Mouse (Mus musculus): ENCODE measurements around the gene Slco1a6.
"Not testable (repeated sequence)": the region's sequence is repeated elsewhere in the genome, so short reads cannot be mapped to it uniquely, and the experiment has no call there.

The Slco1a6 gene

DNA sequence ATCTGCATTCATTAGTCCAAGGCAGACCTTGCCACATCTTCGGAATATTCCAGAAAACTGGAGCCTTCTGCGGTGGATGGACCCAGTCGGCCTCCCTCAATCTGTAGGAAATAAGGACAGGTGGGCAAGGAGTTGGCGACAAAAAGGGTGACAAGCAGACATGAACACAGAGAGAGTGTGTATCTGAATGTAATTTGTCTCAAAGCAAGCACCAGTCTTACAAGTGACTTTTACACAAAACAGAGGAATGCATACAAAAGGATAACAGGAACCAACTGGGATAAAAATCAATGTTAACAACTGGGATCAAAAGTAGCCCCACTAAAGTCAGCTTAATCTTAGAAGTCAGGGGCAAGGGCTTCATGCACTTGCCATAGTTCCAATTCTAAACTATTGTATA, at the start of gene Slco1a6:
TSS of gene Slco1a6 (minus strand) at position 101 of the 400 bp plus-strand sequence.
- DNase-seq, result no peak

GRCm38 (mm10) chr6:142250738-142251307, 42.5 kb upstream of the Slco1a6 start:
- not testable (repeated sequence) for DNase-seq

DNA sequence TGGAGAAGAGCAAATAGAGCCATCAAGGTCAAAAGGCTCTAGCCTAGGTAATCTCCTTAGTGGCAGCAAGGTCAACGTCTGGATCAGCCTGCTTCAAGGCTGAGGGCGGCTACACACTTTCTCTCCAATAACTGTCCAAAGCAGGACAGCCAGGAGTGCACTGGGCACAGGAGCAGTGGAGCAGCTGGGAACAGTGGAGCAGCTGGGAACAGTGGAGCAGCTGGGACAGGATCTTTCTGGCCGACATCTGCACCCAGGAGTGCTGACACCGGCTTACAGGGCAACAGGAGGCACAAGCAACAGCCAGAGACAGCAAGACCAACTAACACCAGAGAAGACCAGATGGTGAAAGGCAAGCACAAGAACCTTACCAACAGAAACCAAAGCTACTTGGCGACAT, 36.7 kb upstream of the Slco1a6 start:
- no peak for DNase-seq

GRCm38 (mm10) chr6:142239468-142239867, 31.1 kb upstream of the Slco1a6 start:
- DNase-seq, result no peak

GRCm38 (mm10) chr6:142220138-142220537, 11.8 kb upstream of the Slco1a6 start:
- no peak for DNase-seq

DNA sequence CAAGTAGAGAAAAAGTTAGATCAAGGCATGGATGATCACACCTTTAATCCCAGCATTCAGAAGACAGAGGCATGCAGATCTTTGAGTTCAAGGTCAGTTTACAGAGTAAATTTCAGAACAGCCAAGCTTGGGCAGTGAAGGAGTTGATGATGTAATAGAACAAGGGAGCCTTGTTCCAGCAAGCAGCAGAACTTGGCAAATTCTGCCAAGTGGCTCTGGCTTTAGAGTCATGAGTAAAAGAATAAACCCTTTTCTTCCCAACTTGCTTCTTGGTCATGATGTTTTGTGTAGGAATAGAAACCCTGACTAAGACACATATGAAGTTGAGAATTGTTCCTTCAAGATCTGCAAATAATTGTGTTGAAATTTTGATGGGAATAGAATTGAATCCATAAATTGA, 3.5 kb upstream of the Slco1a6 start:
- no peak for DNase-seq

GRCm38 (mm10) chr6:142209749-142210148, 1.4 kb upstream of the Slco1a6 start:
- DNase-seq, result no peak

DNA sequence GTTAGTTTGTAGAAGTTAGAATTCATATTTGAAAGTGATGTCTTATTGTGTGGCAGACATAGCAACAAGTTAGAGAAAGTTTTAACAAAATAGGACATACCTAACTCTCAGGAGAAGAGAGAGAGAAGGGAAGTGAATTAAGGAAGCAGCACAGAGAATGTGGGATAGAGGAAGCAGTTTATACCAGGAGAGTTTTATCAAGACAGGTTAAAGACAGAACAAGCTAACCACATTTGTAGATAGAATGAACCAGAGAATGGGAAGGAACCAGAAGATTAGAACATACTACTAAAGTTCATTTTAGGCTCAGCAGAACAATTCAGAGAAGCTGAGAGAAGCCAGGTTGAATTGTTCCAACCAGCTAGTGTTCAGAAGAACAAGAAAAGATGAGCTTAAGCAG, 7.8 kb downstream of the Slco1a6 start:
- DNase-seq, result no peak

DNA sequence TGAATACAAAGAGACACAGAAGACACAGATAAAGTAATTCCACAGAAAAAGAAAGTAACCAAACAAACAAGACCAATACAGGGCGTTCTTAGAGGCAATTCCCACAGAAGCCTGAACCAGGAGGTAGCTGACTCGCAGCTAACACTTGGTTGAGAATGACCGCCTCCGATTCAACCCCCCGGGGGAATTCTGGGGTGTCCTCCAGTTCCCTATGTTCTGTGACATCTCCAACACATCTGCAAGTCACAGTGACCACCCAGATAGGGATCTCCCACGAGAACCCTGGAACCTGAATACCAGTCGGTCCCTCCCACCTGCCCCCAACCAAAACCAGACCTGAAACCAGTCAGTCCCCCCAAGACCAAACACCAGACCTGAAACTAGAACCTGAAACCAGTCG, 14.1 kb downstream of the Slco1a6 start:
- no peak for DNase-seq

DNA sequence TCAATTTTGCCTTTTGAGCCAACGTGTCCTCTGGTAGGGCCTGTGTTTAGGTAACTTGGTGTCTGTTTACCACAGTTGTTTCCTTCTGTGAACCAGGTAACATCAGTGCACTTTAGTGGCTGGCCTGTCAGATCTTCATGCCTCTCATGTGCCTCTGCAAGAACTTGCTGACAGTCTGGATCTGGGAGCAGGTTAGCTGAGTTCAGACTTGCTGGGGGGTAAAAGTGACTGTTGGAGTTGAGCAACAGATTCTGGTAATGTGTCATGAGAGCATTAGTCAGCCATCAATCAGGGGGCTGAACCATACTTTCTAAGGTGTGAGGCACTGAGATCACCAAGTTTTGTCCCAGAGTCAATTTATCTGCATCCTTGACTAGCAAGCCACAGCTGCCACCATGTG, 16.4 kb downstream of the Slco1a6 start:
- DNase-seq, result no peak

DNA sequence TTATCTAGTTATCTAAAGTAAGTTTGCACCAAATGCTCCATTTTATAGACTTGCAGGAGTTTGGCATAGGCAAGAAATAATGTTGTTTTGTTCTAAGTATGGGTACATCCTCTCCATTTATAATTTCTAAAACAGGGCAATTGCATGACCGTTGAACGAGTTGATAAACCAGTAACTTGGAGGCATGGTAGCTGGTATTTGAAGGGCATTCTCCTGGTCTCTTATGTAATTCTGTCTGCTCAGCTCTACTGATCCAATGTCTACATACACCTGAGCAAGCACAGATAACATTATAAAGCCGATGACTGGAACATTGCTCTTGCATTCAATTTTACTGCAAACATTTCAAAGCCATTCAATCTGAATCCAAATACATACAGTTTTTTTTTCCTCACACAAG, 20.9 kb downstream of the Slco1a6 start:
- DNase-seq, result no peak

DNA sequence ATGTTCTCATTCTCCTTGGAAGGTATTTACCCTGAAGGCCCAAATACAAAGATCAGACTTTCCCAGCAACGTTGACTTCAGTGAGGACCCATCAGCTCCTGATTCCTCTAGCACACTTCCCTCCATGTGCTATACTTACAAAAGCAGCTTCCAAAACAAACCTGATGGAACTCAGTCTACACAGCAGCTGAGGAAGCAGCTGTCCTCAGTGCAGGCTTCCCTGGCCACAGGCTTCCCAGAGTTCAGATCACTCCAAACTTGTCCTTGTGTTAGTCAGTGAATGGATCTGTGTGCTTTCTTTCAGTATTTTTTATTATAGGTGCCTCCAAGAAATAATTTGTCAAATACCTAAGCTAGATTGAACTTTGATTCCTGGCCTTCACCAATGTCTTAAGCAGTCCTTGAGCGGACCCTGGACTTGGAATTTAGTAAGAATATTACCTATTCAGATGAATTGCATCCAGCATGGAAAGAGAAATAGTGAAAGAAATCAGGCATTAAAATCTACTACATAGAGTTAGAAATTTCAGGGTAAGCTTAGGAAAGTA, 22.4 kb downstream of the Slco1a6 start:
- DNase-seq, result no peak

GRCm38 (mm10) chr6:142163406-142163805, 44.9 kb downstream of the Slco1a6 start:
- no peak for DNase-seq

- no peak for DNase-seq
Observed at GRCm38 (mm10) chr6:142161171-142161570, 47.1 kb downstream of the Slco1a6 start.

DNA sequence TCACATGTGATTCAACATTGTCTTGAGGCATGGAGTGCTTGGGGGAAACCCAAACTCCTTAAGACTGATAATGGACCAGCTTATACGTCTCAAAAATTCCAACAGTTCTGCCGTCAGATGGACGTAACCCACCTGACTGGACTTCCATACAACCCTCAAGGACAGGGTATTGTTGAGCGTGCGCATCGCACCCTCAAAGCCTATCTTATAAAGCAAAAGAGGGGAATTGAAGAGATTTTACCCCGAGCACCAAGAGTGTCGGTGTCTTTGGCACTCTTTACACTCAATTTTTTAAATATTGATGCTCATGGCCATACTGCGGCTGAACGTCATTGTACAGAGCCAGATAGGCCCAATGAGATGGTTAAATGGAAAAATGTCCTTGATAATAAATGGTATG, 54.2 kb downstream of the Slco1a6 start:
- DNase-seq, result peak; percentile 19

DNA sequence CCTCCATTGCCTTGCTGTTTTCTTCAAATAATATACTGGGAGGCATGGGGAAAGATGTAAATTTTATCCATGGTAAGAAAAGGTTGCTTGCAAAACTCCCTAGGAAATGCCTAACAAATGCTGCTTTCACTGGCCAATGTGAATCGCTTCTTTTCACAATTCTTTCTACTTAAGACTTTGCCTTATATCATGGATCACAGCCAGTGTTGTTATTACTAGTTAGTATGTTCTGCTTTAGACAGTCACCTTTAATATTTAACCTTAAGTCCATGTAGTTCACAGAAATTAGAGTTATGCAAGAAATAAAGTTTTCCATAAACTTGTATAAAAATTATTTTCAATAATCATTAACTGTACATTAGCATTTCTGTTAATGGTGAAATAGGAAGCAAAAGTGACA, 60.0 kb downstream of the Slco1a6 start:
- no peak for DNase-seq

- no peak for DNase-seq
Observed at GRCm38 (mm10) chr6:142111667-142112305, 96.5 kb downstream of the Slco1a6 start.

- DNase-seq, result no peak
Observed at GRCm38 (mm10) chr6:142091126-142091525, 117.2 kb downstream of the Slco1a6 start.

GRCm38 (mm10) chr6:142058281-142058680, 150.0 kb downstream of the Slco1a6 start:
- DNase-seq, result not testable (repeated sequence)

GRCm38 (mm10) chr6:142047689-142048088, 160.6 kb downstream of the Slco1a6 start:
- no peak for DNase-seq

DNA sequence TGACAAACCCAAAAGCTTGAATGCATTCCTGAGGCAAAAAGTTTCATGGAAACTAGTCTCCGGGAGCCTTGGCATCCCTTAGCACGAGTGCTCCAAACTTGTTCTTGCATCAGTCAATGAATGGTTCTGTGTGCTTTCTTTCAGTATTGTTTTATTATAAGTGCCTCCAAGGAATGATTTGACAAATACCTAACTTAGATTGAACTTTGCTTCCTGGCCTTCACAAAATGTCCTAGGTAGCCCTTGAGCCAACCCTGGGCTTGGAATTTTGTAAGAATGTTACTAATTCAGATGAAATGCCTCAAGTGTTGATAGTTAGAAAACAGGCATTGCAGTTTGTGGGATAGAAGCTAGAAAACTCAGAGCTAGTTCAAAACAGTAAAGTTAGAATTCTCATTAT, 162.6 kb downstream of the Slco1a6 start:
- DNase-seq, result no peak

DNA sequence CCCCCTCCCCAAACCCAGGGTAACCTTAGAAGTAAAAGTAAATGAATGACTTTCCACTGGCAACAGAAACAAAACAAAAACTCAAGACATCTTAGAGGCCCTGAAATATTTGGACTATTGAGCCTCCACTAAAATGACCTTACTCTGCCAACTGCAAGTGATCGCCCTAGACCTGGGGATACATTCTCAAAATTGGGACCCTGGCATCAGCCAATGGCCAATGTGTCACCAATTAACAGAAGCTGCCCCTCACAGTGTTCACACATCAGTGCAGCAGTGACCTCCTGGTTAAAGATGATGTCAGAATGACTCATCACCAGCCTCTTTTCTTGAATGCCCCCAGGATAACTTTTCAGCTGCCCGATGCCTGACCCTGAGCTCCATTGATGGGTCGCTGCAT, 166.4 kb downstream of the Slco1a6 start:
- no peak for DNase-seq

- DNase-seq, result peak; percentile 2
Observed at GRCm38 (mm10) chr6:142040306-142041175, 167.8 kb downstream of the Slco1a6 start.

- no peak for DNase-seq
Observed at GRCm38 (mm10) chr6:142035771-142036170, 172.6 kb downstream of the Slco1a6 start.
